Mouse (Mus musculus): ENCODE measurements around the gene Rnd2. TPM values are rescaled to one million over a fixed set of nuclear protein-coding genes. Genes with fewer than 3 reads are reported as not detected.

Gene Rnd2
- total and polyA plus RNA-seq, 2 experiments from 2014 or later: 5.1 to 6.1 TPM

DNA sequence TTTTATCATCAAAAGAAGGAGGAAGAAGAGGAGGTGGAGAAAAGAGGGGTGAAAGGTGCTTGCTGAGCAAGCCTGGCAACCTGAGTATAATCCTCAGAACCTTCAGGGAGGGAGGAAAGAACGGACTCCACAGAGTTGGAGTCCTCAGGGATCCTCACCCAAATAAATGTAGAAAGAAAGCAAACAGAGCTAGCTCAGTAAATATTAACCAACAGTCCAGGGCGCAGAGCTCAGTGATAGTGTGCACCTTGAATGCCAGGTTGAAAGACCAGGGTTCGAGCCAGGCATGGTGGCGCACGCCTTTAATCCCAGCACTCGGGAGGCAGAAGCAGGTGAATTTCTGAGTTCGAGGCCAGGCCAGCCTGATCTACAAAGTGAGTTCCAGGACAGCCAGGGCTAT lies 9.2 kb upstream of the Rnd2 start:
- WGBS: 88% methylated on average over 7 of the region's 7 CpGs
- Histone ChIP-seq H3K27ac (ENCODE audit: low read depth) (no peak overlapping the region), H3K9ac (replicated peaks; ENCODE audit: low read depth, low read length) (no peak overlapping the region), H3K9me3 (replicated peaks; ENCODE audit: control insufficient read depth, low read length) (no peaks in the 10 kb centered on the region), H3K4me2 (ENCODE audit: low read depth, low read length) (no peak overlapping the region), H3K4me1 (ENCODE audit: control insufficient read depth, insufficient read depth) (peaks cover 10% of the 10 kb centered on the region; the same call in 1 of the 2 replicates), H3K27me3 (ENCODE audit: control insufficient read depth, insufficient read depth, low read length) (no peaks in the 10 kb centered on the region), H3K4me3 (ENCODE audit: low read depth, low read length) (no peak overlapping the region), H3K36me3 (replicated peaks; ENCODE audit: control insufficient read depth, insufficient read depth, low read length) (peaks cover 42% of the 10 kb centered on the region)
- no peak for DNase-seq (ENCODE audit: low spot score)
- TF ChIP-seq EP300 (IDR thresholded peaks at IDR 0.05; ENCODE audit: low read depth) (no peak), CTCF (IDR thresholded peaks at IDR 0.05; ENCODE audit: low read depth) (no peak)
- no peak for ATAC-seq (ENCODE audit: insufficient read depth, low read depth)

DNA sequence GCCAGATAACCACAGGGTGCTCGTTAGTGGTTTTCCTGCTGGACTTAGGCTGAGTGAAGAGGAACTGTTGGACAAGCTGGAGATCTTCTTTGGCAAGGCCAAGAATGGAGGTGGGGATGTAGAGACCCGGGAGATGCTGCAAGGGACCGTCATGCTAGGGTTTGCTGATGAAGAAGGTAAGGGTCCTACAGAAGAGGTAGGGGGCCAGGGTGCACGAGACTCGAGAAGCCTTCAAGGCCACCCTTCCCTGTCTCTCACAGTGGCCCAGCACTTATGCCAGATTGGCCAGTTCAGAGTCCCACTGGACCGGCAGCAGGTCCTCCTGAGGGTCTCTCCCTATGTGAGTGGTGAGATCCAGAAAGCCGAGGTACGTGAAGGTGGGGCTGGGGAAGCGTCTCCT lies 7.2 kb upstream of the Rnd2 start:
- TF ChIP-seq EP300 (IDR thresholded peaks at IDR 0.05; ENCODE audit: low read depth) (no peak), CTCF (IDR thresholded peaks at IDR 0.05; ENCODE audit: low read depth) (no peak)

GRCm38 (mm10) chr11:101458217-101458616 lies 6.6 kb upstream of the Rnd2 start:
- peaks cover 64% of the 10 kb centered on the region for H3K36me3 ChIP-seq (replicated peaks; ENCODE audit: control insufficient read depth, insufficient read depth, low read length)

More for the DNA sequence above, 7.2 kb upstream of the Rnd2 start:
- ATAC-seq (ENCODE audit: insufficient read depth, low read depth) (no peak), DNase-seq (ENCODE audit: low spot score) (no peak)
- Histone ChIP-seq H3K9me3 (replicated peaks; ENCODE audit: control insufficient read depth, low read length) (no peaks in the 10 kb centered on the region), H3K36me3 (replicated peaks; ENCODE audit: control insufficient read depth, insufficient read depth, low read length) (peaks cover 62% of the 10 kb centered on the region), H3K4me2 (ENCODE audit: low read depth, low read length) (no peak overlapping the region), H3K27ac (ENCODE audit: low read depth) (no peak overlapping the region), H3K9ac (replicated peaks; ENCODE audit: low read depth, low read length) (no peak overlapping the region), H3K27me3 (ENCODE audit: control insufficient read depth, insufficient read depth, low read length) (no peaks in the 10 kb centered on the region), H3K4me3 (ENCODE audit: low read depth, low read length) (no peak overlapping the region), H3K4me1 (ENCODE audit: control insufficient read depth, insufficient read depth) (0 out of 2 replicates have a peak, but pooled peaks cover 4% of the 10 kb centered on the region)
- 87% methylated on average over 9 of the region's 9 CpGs for WGBS

DNA sequence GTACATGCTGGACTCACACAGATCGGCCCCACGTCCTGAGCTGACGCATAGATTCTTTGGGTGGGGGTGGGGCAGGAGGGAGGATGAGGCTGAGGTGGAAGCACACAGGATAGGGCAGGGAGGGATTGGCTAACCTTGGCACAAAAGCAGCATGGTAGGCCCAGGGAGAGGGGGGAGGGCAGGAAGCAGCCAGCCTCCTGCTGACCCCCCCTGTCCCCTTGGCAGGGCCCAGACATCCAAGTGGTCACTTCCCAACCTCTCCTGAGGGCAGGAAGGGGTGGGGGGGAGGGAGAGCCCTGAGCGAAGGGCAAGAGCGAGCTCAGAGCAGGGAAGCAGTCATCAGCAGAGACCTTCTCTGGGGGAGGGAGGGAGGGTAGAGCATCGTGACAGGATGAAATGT lies 5.1 kb upstream of the Rnd2 start:
- 36% methylated on average over 6 of the region's 6 CpGs for WGBS

More at GRCm38 (mm10) chr11:101458217-101458616, 6.6 kb upstream of the Rnd2 start:
- no peak overlapping the region for H3K9ac ChIP-seq (replicated peaks; ENCODE audit: low read depth, low read length)
- TF ChIP-seq EP300 (IDR thresholded peaks at IDR 0.05; ENCODE audit: low read depth) (no peak), CTCF (IDR thresholded peaks at IDR 0.05; ENCODE audit: low read depth) (no peak)
- no peak overlapping the region for H3K4me2 ChIP-seq (ENCODE audit: low read depth, low read length)
- H3K27ac ChIP-seq (ENCODE audit: low read depth): no peak overlapping the region
- no peaks in the 10 kb centered on the region for H3K4me1 ChIP-seq (ENCODE audit: control insufficient read depth, insufficient read depth)
- no peak overlapping the region for H3K4me3 ChIP-seq (ENCODE audit: low read depth, low read length)
- no peak for ATAC-seq (ENCODE audit: insufficient read depth, low read depth)
- WGBS: 85% methylated on average over 12 of the region's 12 CpGs
- DNase-seq (ENCODE audit: low spot score): no peak
- H3K9me3 ChIP-seq (replicated peaks; ENCODE audit: control insufficient read depth, low read length): no peaks in the 10 kb centered on the region
- no peaks in the 10 kb centered on the region for H3K27me3 ChIP-seq (ENCODE audit: control insufficient read depth, insufficient read depth, low read length)

DNA sequence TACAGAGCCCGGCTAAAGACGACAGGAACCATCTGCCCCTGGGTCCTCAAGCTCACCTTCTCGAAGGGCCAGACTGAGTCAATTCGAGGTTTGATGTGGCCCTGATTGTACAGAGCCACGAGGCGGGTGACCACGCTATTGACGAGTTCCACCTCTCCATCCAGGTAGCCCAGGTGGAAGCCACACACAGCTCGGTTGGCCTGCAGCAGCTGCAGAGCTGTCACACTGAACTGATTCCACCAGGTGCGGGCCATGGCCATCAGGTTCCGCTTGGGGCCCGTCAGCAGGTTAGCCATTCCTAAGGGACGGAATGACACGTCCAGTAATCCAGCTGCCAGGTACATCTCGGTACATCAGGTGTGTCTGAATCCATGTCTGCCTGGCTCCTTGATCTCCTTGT lies 4.5 kb upstream of the Rnd2 start:
- 84% methylated on average over 15 of the region's 15 CpGs for WGBS
- H3K36me3 ChIP-seq (replicated peaks; ENCODE audit: control insufficient read depth, insufficient read depth, low read length): peaks cover 64% of the 10 kb centered on the region
- ATAC-seq (ENCODE audit: insufficient read depth, low read depth): no peak

More for the DNA sequence above, 5.1 kb upstream of the Rnd2 start:
- ATAC-seq (ENCODE audit: insufficient read depth, low read depth) (peak; percentile 21; the same call in 1 of the 2 replicates), DNase-seq (ENCODE audit: low spot score) (no peak)
- Histone ChIP-seq H3K4me1 (ENCODE audit: control insufficient read depth, insufficient read depth) (no peaks in the 10 kb centered on the region), H3K4me2 (ENCODE audit: low read depth, low read length) (no peak overlapping the region), H3K4me3 (ENCODE audit: low read depth, low read length) (no peak overlapping the region), H3K9me3 (replicated peaks; ENCODE audit: control insufficient read depth, low read length) (no peaks in the 10 kb centered on the region), H3K36me3 (replicated peaks; ENCODE audit: control insufficient read depth, insufficient read depth, low read length) (peaks cover 64% of the 10 kb centered on the region), H3K27ac (ENCODE audit: low read depth) (no peak overlapping the region), H3K27me3 (ENCODE audit: control insufficient read depth, insufficient read depth, low read length) (no peaks in the 10 kb centered on the region), H3K9ac (replicated peaks; ENCODE audit: low read depth, low read length) (no peak overlapping the region)
- TF ChIP-seq EP300 (IDR thresholded peaks at IDR 0.05; ENCODE audit: low read depth): no peak
- no peak for TF ChIP-seq CTCF (IDR thresholded peaks at IDR 0.05; ENCODE audit: low read depth)

DNA sequence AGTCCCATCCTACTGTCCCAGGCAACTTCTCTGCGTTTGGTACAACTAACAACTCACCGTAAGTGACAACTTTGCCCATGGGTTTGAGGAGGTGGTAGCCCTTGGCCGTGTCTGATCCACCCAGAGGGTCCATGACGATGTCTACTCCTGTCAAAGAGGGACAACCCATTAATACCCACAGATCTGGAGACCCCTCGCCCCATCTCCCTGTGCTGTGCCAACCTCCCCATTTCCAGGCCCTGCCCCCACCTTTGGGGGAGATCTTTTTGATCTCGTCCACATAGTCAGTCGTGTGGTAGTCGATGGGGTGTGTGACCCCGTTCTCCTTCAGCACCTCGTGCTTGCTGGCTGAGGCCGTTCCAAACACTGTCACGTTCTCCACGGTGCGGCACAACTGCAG lies 2.7 kb upstream of the Rnd2 start:
- peaks cover 56% of the 10 kb centered on the region for H3K36me3 ChIP-seq (replicated peaks; ENCODE audit: control insufficient read depth, insufficient read depth, low read length)
- ATAC-seq (ENCODE audit: insufficient read depth, low read depth) (no peak), DNase-seq (ENCODE audit: low spot score) (no peak)
- 85% methylated on average over 14 of the region's 14 CpGs for WGBS
- no peak overlapping the region for H3K9ac ChIP-seq (replicated peaks; ENCODE audit: low read depth, low read length)
- no peak overlapping the region for H3K27ac ChIP-seq (ENCODE audit: low read depth)
- no peak overlapping the region for H3K4me2 ChIP-seq (ENCODE audit: low read depth, low read length)
- H3K27me3 ChIP-seq (ENCODE audit: control insufficient read depth, insufficient read depth, low read length): no peaks in the 10 kb centered on the region
- H3K4me1 ChIP-seq (ENCODE audit: control insufficient read depth, insufficient read depth): 0 out of 2 replicates have a peak, but pooled peaks cover under 1% of the 10 kb centered on the region
- H3K4me3 ChIP-seq (ENCODE audit: low read depth, low read length): no peak overlapping the region
- H3K9me3 ChIP-seq (replicated peaks; ENCODE audit: control insufficient read depth, low read length): no peaks in the 10 kb centered on the region
- no peak for TF ChIP-seq EP300 (IDR thresholded peaks at IDR 0.05; ENCODE audit: low read depth)

More for the DNA sequence above, 4.5 kb upstream of the Rnd2 start:
- Histone ChIP-seq H3K27ac (ENCODE audit: low read depth) (no peak overlapping the region), H3K4me2 (ENCODE audit: low read depth, low read length) (no peak overlapping the region), H3K9ac (replicated peaks; ENCODE audit: low read depth, low read length) (no peak overlapping the region), H3K27me3 (ENCODE audit: control insufficient read depth, insufficient read depth, low read length) (no peaks in the 10 kb centered on the region), H3K4me1 (ENCODE audit: control insufficient read depth, insufficient read depth) (no peaks in the 10 kb centered on the region), H3K9me3 (replicated peaks; ENCODE audit: control insufficient read depth, low read length) (no peaks in the 10 kb centered on the region), H3K4me3 (ENCODE audit: low read depth, low read length) (no peak overlapping the region)
- TF ChIP-seq EP300 (IDR thresholded peaks at IDR 0.05; ENCODE audit: low read depth): no peak
- no peak for DNase-seq (ENCODE audit: low spot score)
